In genomic region chr5:151046917-151047316, GRCm38 (mm10) we compare ENCODE assay signal across 10 mouse cellular contexts.
DNase-seq lines count a peak whose midpoint lies in the region; ATAC-seq and TF ChIP-seq lines count a peak whose summit lies in the region.
"Had no signal": no experiment of that assay in that cellular context is flagged by ENCODE, and none has a peak within 500 bp of the region (broad histone marks: within the 10 kb centered on the region; RNA-seq: fewer than 3 reads in every experiment).

No protein-coding gene starts in this region.

- no peaks in the 10 kb centered on the region for H3K27me3 ChIP-seq in heart, adult 2 months (ENCODE audit: control insufficient read depth, insufficient read depth, low read length)
- H3K27me3 ChIP-seq in heart, embryonic 12.5 days (replicated peaks) = no peaks in the 10 kb centered on the region
- H3K27me3 ChIP-seq in limb, embryonic 13.5 days = no peaks in the 10 kb centered on the region

- TF ChIP-seq CTCF in heart, adult 2 months (IDR thresholded peaks at IDR 0.05) = no peak

- H3K4me1 ChIP-seq in heart, adult 2 months (ENCODE audit: control insufficient read depth, insufficient read depth, low read length) = peaks cover 11% of the 10 kb centered on the region
- H3K4me1 ChIP-seq in heart, embryonic 12.5 days (replicated peaks) = peaks cover 13% of the 10 kb centered on the region
- H3K4me1 ChIP-seq in limb, embryonic 13.5 days = peaks cover 20% of the 10 kb centered on the region

- H3K4me3 ChIP-seq in heart, adult 2 months = no peak overlapping the region
- H3K4me3 ChIP-seq in heart, embryonic 12.5 days = no peak overlapping the region
- no peak overlapping the region for H3K4me3 ChIP-seq in limb, embryonic 13.5 days

- intact Hi-C loops in heart, adult 2 months (cut with DNase I) = loop anchor here (1.0 kb wide), 1 partner anchor 18 kb away; no protein-coding TSS in a partner anchor

- ATAC-seq in heart, embryonic 12.5 days (ENCODE audit: insufficient number of reproducible peaks, low FRiP score) = no peak
- peak; percentile 75; the same call in 1 of the 2 replicates for ATAC-seq in limb, embryonic 13.5 days (ENCODE audit: low FRiP score, low read depth)

- DNase-seq in heart, adult 2 months = peak in 1 of 2 experiments; percentile 64
- peak; percentile 41 for DNase-seq in embryo, embryonic 11 days
- peak; percentile 59 for DNase-seq in heart, adult 8-10 months (ENCODE audit: low spot score)
- no peak for DNase-seq in thymus, postnatal 25 days
- DNase-seq in urinary bladder, postnatal 25 days (ENCODE audit: low spot score) = no peak
- DNase-seq in urinary bladder, postnatal 4 days (ENCODE audit: low spot score in 2 of 2) = no peak
- DNase-seq: cerebellum, adult 8-10 months had no signal

- no peak overlapping the region for H3K9ac ChIP-seq in heart, adult 2 months (ENCODE audit: low read depth, low read length)
- no peak overlapping the region for H3K9ac ChIP-seq in heart, embryonic 12.5 days
- no peak overlapping the region for H3K9ac ChIP-seq in limb, embryonic 13.5 days

- H3K27ac ChIP-seq in heart, adult 2 months = peak overlapping the region; percentile 70
- no peak overlapping the region for H3K27ac ChIP-seq in heart, embryonic 12.5 days (ENCODE audit: poor library complexity, severe bottlenecking)
- peak overlapping the region; percentile 79; the same call in 1 of the 2 replicates for H3K27ac ChIP-seq in limb, embryonic 13.5 days

- H3K36me3 ChIP-seq in heart, adult 2 months (ENCODE audit: control insufficient read depth, insufficient read depth, low read length) = peaks cover 26% of the 10 kb centered on the region
- H3K36me3 ChIP-seq in heart, embryonic 12.5 days = peaks cover 11% of the 10 kb centered on the region
- H3K36me3 ChIP-seq in limb, embryonic 13.5 days = peaks cover 33% of the 10 kb centered on the region

- no peaks in the 10 kb centered on the region for H3K9me3 ChIP-seq in heart, embryonic 12.5 days (replicated peaks)
- H3K9me3 ChIP-seq in limb, embryonic 13.5 days = peaks cover under 1% of the 10 kb centered on the region; the same call in 1 of the 2 replicates

- no peaks in the 10 kb centered on the region for H3K79me2 ChIP-seq in heart, adult 2 months (replicated peaks; ENCODE audit: control insufficient read depth, insufficient read depth, low read length)

- 43% methylated on average over 7 of the region's 7 CpGs for WGBS in heart, adult 2 months
- 66% methylated on average over 7 of the region's 7 CpGs for WGBS in heart, embryonic 12.5 days
- 13% methylated on average over 7 of the region's 7 CpGs for whole genome bisulfite sequencing in limb, embryonic 13.5 days

- H3K4me2 ChIP-seq in heart, embryonic 12.5 days = no peak overlapping the region
- H3K4me2 ChIP-seq in limb, embryonic 13.5 days (replicated peaks) = no peak overlapping the region
- H3K4me2 ChIP-seq: midbrain, embryonic 11.5 days had no signal

- TF ChIP-seq POLR2A in heart, adult 2 months (IDR thresholded peaks at IDR 0.05; ENCODE audit: insufficient read depth, low read depth, low read length) = no peak

- TF ChIP-seq EP300 in heart, adult 2 months (IDR thresholded peaks at IDR 0.05; ENCODE audit: insufficient read depth, low read depth, low read length) = no peak

Comparison
In these comparisons a context has a peak if more than half of its experiments do, and no peak if none do; other contexts are left out.
1. DNase-seq: peak in embryo, embryonic 11 days (single experiment) and heart, adult 8-10 months (single experiment); none in thymus, postnatal 25 days (single experiment), urinary bladder, postnatal 25 days (single experiment) and urinary bladder, postnatal 4 days (0 of 2).